ENCODE assay signal across 9 mouse cellular contexts in the genomic region with DNA sequence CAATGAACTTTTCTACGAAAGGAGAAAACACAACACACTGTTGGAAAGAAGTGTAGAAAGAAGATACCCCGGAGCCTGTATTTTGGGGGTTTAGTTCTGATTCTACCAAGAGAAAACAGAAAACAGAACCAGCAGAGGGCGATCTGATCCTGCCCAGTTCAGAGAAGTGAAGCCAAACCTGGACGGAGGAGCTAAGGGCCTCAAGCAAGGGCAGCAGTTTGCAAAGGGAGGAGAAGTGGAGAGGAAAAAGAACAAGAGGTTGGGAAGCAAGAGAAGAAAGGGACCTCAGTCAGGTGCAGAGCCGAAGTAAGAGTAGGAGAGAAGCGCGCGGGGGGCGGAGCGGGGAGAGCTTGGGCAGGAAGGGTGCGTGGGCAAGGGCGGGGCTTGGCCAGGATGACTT. TPM values are rescaled to one million over a fixed set of nuclear protein-coding genes. Genes with fewer than 3 reads are reported as not detected.
DNase-seq lines count a peak whose midpoint lies in the region; ATAC-seq and TF ChIP-seq lines count a peak whose summit lies in the region.
"Had no signal": no experiment of that assay in that cellular context is flagged by ENCODE, and none has a peak within 500 bp of the region (broad histone marks: within the 10 kb centered on the region; RNA-seq: fewer than 3 reads in every experiment).

No protein-coding gene starts in this region.

- H3K36me3 ChIP-seq in hindbrain, embryonic 10.5 days, result no peaks in the 10 kb centered on the region
- H3K36me3 ChIP-seq in hindbrain, embryonic 13.5 days, result no peaks in the 10 kb centered on the region
- no peaks in the 10 kb centered on the region for H3K36me3 ChIP-seq in E14TG2a.4 (ENCODE audit: insufficient read depth, low read length)
- no peaks in the 10 kb centered on the region for H3K36me3 ChIP-seq in hindbrain, embryonic 15.5 days
- no peaks in the 10 kb centered on the region for H3K36me3 ChIP-seq in liver, embryonic 11.5 days (ENCODE audit: control insufficient read depth, insufficient read depth, low read length)

- peak; percentile 18 for DNase-seq in hindbrain, embryonic 10.5 days (ENCODE audit: low spot score)
- peak; percentile 65 for DNase-seq in embryo, embryonic 11 days
- no peak for DNase-seq in liver, embryonic 11.5 days (ENCODE audit: low spot score)
- peak; percentile 61 for DNase-seq in retina, embryonic 14.5 days (ENCODE audit: low spot score)
- DNase-seq in frontal cortex, postnatal 14 days (ENCODE audit: low spot score in 2 of 2), result no peak

- no peak overlapping the region for H3K9ac ChIP-seq in hindbrain, embryonic 13.5 days
- no peak overlapping the region for H3K9ac ChIP-seq in hindbrain, embryonic 15.5 days
- no peak overlapping the region for H3K9ac ChIP-seq in liver, embryonic 11.5 days (ENCODE audit: low read depth, low read length)

- no peak overlapping the region for H3K27ac ChIP-seq in hindbrain, embryonic 10.5 days
- H3K27ac ChIP-seq in hindbrain, embryonic 13.5 days, result no peak overlapping the region
- H3K27ac ChIP-seq in hindbrain, embryonic 15.5 days (replicated peaks), result no peak overlapping the region
- no peak overlapping the region for H3K27ac ChIP-seq in liver, embryonic 11.5 days (ENCODE audit: low read depth, low read length)

- H3K27me3 ChIP-seq in hindbrain, embryonic 10.5 days (ENCODE audit: insufficient read depth, poor library complexity, severe bottlenecking), result no peaks in the 10 kb centered on the region
- H3K27me3 ChIP-seq in hindbrain, embryonic 13.5 days, result no peaks in the 10 kb centered on the region
- peaks cover 3% of the 10 kb centered on the region; the same call in 1 of the 2 replicates for H3K27me3 ChIP-seq in E14TG2a.4 (ENCODE audit: insufficient read depth, low read length)
- no peaks in the 10 kb centered on the region for H3K27me3 ChIP-seq in hindbrain, embryonic 15.5 days
- H3K27me3 ChIP-seq in liver, embryonic 11.5 days (replicated peaks; ENCODE audit: control insufficient read depth, insufficient read depth, low read length), result no peaks in the 10 kb centered on the region

- H3K4me1 ChIP-seq in hindbrain, embryonic 10.5 days (replicated peaks), result no peaks in the 10 kb centered on the region
- no peaks in the 10 kb centered on the region for H3K4me1 ChIP-seq in hindbrain, embryonic 13.5 days (replicated peaks)
- peaks cover 13% of the 10 kb centered on the region for H3K4me1 ChIP-seq in E14TG2a.4 (replicated peaks; ENCODE audit: low read depth, low read length)
- no peaks in the 10 kb centered on the region for H3K4me1 ChIP-seq in hindbrain, embryonic 15.5 days (replicated peaks)
- H3K4me1 ChIP-seq in liver, embryonic 11.5 days (replicated peaks; ENCODE audit: control insufficient read depth, insufficient read depth, low read length), result no peaks in the 10 kb centered on the region

- no peak for ATAC-seq in hindbrain, embryonic 13.5 days (ENCODE audit: low FRiP score)
- no peak for ATAC-seq in hindbrain, embryonic 15.5 days (ENCODE audit: low FRiP score, low read depth)
- ATAC-seq in liver, embryonic 11.5 days (replicated peaks; ENCODE audit: low FRiP score), result no peak

- no peak overlapping the region for H3K4me2 ChIP-seq in hindbrain, embryonic 13.5 days
- peak overlapping the region; percentile 27 for H3K4me2 ChIP-seq in hindbrain, embryonic 15.5 days
- H3K4me2 ChIP-seq in liver, embryonic 11.5 days, result peak overlapping the region; percentile 55

- H3K9me3 ChIP-seq in hindbrain, embryonic 10.5 days, result no peaks in the 10 kb centered on the region
- no peaks in the 10 kb centered on the region for H3K9me3 ChIP-seq in hindbrain, embryonic 13.5 days
- no peaks in the 10 kb centered on the region for H3K9me3 ChIP-seq in E14TG2a.4 (ENCODE audit: low read length)
- no peaks in the 10 kb centered on the region for H3K9me3 ChIP-seq in hindbrain, embryonic 15.5 days
- no peaks in the 10 kb centered on the region for H3K9me3 ChIP-seq in liver, embryonic 11.5 days (ENCODE audit: control insufficient read depth, low read length)

- 34% methylated on average over 12 of the region's 12 CpGs for WGBS in hindbrain, embryonic 10.5 days
- 38% methylated on average over 12 of the region's 12 CpGs for WGBS in hindbrain, embryonic 13.5 days
- WGBS in hindbrain, embryonic 15.5 days, result 43% methylated on average over 12 of the region's 12 CpGs
- 24% methylated on average over 12 of the region's 12 CpGs for WGBS in liver, embryonic 11.5 days

- TF ChIP-seq CTCF in E14TG2a.4 (conservative IDR thresholded peaks at IDR 0.05; ENCODE audit: low read length), result peak; percentile 34

- H3K4me3 ChIP-seq in hindbrain, embryonic 10.5 days, result peak overlapping the region; percentile 32; the same call in 1 of the 2 replicates
- no peak overlapping the region for H3K4me3 ChIP-seq in hindbrain, embryonic 13.5 days
- 0 out of 2 replicates have a peak overlapping the region, but pooled peaks have one; percentile 20 for H3K4me3 ChIP-seq in E14TG2a.4 (replicated peaks; ENCODE audit: low read length)
- H3K4me3 ChIP-seq in hindbrain, embryonic 15.5 days, result 0 out of 2 replicates have a peak overlapping the region, but pooled peaks have one; percentile 1
- H3K4me3 ChIP-seq in liver, embryonic 11.5 days (ENCODE audit: low read depth, low read length), result no peak overlapping the region
- H3K4me3 ChIP-seq: myocyte had no signal

RNA-seq across cellular contexts. Expression of a gene that starts 51.5 kb away (rescaled TPM):
- polyA plus RNA-seq in hindbrain, embryonic 10.5 days (2016; fragmentation: Nextera tagmentation; extraction: Ambion mirVana), result 5.7 and 6.7 TPM in 2 replicates
- 9.7 and 10.2 TPM in 2 replicates for polyA plus RNA-seq in hindbrain, embryonic 13.5 days (2015; fragmentation: Nextera tagmentation; extraction: Ambion mirVana)
- polyA plus RNA-seq in hindbrain, embryonic 15.5 days (2015; fragmentation: Nextera tagmentation; extraction: Ambion mirVana), result 22.3 and 24.4 TPM in 2 replicates
- 1.2 and 1.4 TPM in 2 replicates for polyA plus RNA-seq in liver, embryonic 11.5 days (2014; fragmentation: Nextera tagmentation; extraction: Ambion mirVana)
- polyA plus RNA-seq: myocyte had no signal

RNA-seq across cellular contexts. Expression of a gene that starts 57.0 kb away (rescaled TPM):
- polyA plus RNA-seq in hindbrain, embryonic 10.5 days (2016; fragmentation: Nextera tagmentation; extraction: Ambion mirVana), result 185 and 192 TPM in 2 replicates
- 192 and 198 TPM in 2 replicates for polyA plus RNA-seq in hindbrain, embryonic 13.5 days (2015; fragmentation: Nextera tagmentation; extraction: Ambion mirVana)
- 185 and 194 TPM in 2 replicates for polyA plus RNA-seq in hindbrain, embryonic 15.5 days (2015; fragmentation: Nextera tagmentation; extraction: Ambion mirVana)
- polyA plus RNA-seq in liver, embryonic 11.5 days (2014; fragmentation: Nextera tagmentation; extraction: Ambion mirVana), result 228 and 234 TPM in 2 replicates

Comparison
In these comparisons a context has a peak if more than half of its experiments do, and no peak if none do; other contexts are left out.
1. H3K4me3 ChIP-seq: peak in hindbrain, embryonic 10.5 days (single experiment), E14TG2a.4 (single experiment) and hindbrain, embryonic 15.5 days (single experiment); none in hindbrain, embryonic 13.5 days (single experiment) and liver, embryonic 11.5 days (single experiment).
2. DNase-seq: peak in hindbrain, embryonic 10.5 days (single experiment), embryo, embryonic 11 days (single experiment) and retina, embryonic 14.5 days (single experiment); none in liver, embryonic 11.5 days (single experiment) and frontal cortex, postnatal 14 days (0 of 2).